Mouse (Mus musculus): ENCODE measurements around the gene Hoxa10. TPM values are rescaled to one million over a fixed set of nuclear protein-coding genes. Genes with fewer than 3 reads are reported as not detected.

Gene Hoxa10
- polyA plus RNA-seq, 1 experiment from 2014 or later, result 0.06 TPM

- H3K27me3 ChIP-seq (ENCODE audit: low read depth, poor library complexity, severe bottlenecking), result peaks cover 100% of the 10 kb centered on the region
- H3K9me3 ChIP-seq (replicated peaks), result no peaks in the 10 kb centered on the region
- no peak overlapping the region for H3K27ac ChIP-seq (replicated peaks)
- H3K4me3 ChIP-seq, result no peak overlapping the region
- 2% methylated on average over 27 of the region's 27 CpGs for WGBS
- H3K4me1 ChIP-seq, result peaks cover 11% of the 10 kb centered on the region
- H3K36me3 ChIP-seq, result no peaks in the 10 kb centered on the region
- no peak for DNase-seq (ENCODE audit: low spot score)
Observed at GRCm38 (mm10) chr6:52248638-52249414, 8.2 kb upstream of the Hoxa10 start.

- Histone ChIP-seq H3K36me3 (no peaks in the 10 kb centered on the region), H3K27me3 (ENCODE audit: low read depth, poor library complexity, severe bottlenecking) (peaks cover 100% of the 10 kb centered on the region), H3K4me3 (no peak overlapping the region), H3K4me1 (peaks cover 6% of the 10 kb centered on the region), H3K27ac (replicated peaks) (no peak overlapping the region), H3K9me3 (replicated peaks) (no peaks in the 10 kb centered on the region)
- DNase-seq (ENCODE audit: low spot score), result peak; percentile 50
- under 1% methylated on average over 23 of the region's 23 CpGs for WGBS
Observed at GRCm38 (mm10) chr6:52247766-52248637, 7.3 kb upstream of the Hoxa10 start.

GRCm38 (mm10) chr6:52246916-52247315 lies 6.3 kb upstream of the Hoxa10 start:
- Histone ChIP-seq H3K36me3 (no peaks in the 10 kb centered on the region), H3K27ac (replicated peaks) (no peak overlapping the region), H3K9me3 (replicated peaks) (no peaks in the 10 kb centered on the region), H3K27me3 (ENCODE audit: low read depth, poor library complexity, severe bottlenecking) (peaks cover 100% of the 10 kb centered on the region), H3K4me3 (no peak overlapping the region), H3K4me1 (peaks cover 6% of the 10 kb centered on the region)
- no peak for DNase-seq (ENCODE audit: low spot score)
- WGBS, result 4% methylated on average over 3 of the region's 3 CpGs

- H3K9me3 ChIP-seq (replicated peaks), result no peaks in the 10 kb centered on the region
- H3K27me3 ChIP-seq (ENCODE audit: low read depth, poor library complexity, severe bottlenecking), result peaks cover 100% of the 10 kb centered on the region
- under 1% methylated on average over 26 of the region's 26 CpGs for WGBS
- no peak for DNase-seq (ENCODE audit: low spot score)
- peaks cover 6% of the 10 kb centered on the region for H3K4me1 ChIP-seq
- H3K36me3 ChIP-seq, result no peaks in the 10 kb centered on the region
- H3K4me3 ChIP-seq, result no peak overlapping the region
- no peak overlapping the region for H3K27ac ChIP-seq (replicated peaks)
Observed at GRCm38 (mm10) chr6:52246403-52246803, 5.7 kb upstream of the Hoxa10 start.

- no peak for DNase-seq (ENCODE audit: low spot score)
- Histone ChIP-seq H3K27ac (replicated peaks) (no peak within 1 kb of the TSS), H3K9me3 (replicated peaks) (no peaks in the 10 kb centered on the region), H3K27me3 (ENCODE audit: low read depth, poor library complexity, severe bottlenecking) (peaks cover 100% of the 10 kb centered on the region), H3K36me3 (no peaks in the 10 kb centered on the region), H3K4me3 (no peak within 1 kb of the TSS), H3K4me1 (peaks cover 6% of the 10 kb centered on the region)
- WGBS, result 2% methylated on average over 20 of the region's 20 CpGs
Observed at GRCm38 (mm10) chr6:52245757-52246142, 5.1 kb upstream of the Hoxa10 start, which contains the start of gene Hoxa11. TSS of gene Hoxa11 (minus strand) at chr6:52245810.

- no peak for DNase-seq (ENCODE audit: low spot score)
- Histone ChIP-seq H3K27me3 (ENCODE audit: low read depth, poor library complexity, severe bottlenecking) (peaks cover 100% of the 10 kb centered on the region), H3K9me3 (replicated peaks) (no peaks in the 10 kb centered on the region), H3K4me1 (peaks cover 6% of the 10 kb centered on the region), H3K4me3 (no peak overlapping the region), H3K27ac (replicated peaks) (no peak overlapping the region), H3K36me3 (no peaks in the 10 kb centered on the region)
- WGBS, result under 1% methylated on average over 71 of the region's 71 CpGs
Observed at GRCm38 (mm10) chr6:52245040-52245756, 4.5 kb upstream of the Hoxa10 start.

- H3K27me3 ChIP-seq (ENCODE audit: low read depth, poor library complexity, severe bottlenecking), result peaks cover 100% of the 10 kb centered on the region
- 2% methylated on average over 23 of the region's 23 CpGs for WGBS
- no peak for DNase-seq (ENCODE audit: low spot score)
- H3K9me3 ChIP-seq (replicated peaks), result no peaks in the 10 kb centered on the region
- no peak overlapping the region for H3K4me3 ChIP-seq
- no peaks in the 10 kb centered on the region for H3K36me3 ChIP-seq
- no peak overlapping the region for H3K27ac ChIP-seq (replicated peaks)
- peaks cover 6% of the 10 kb centered on the region for H3K4me1 ChIP-seq
Observed at GRCm38 (mm10) chr6:52244471-52245039, 3.9 kb upstream of the Hoxa10 start.

- Histone ChIP-seq H3K27me3 (ENCODE audit: low read depth, poor library complexity, severe bottlenecking) (peaks cover 100% of the 10 kb centered on the region), H3K27ac (replicated peaks) (no peak overlapping the region), H3K9me3 (replicated peaks) (no peaks in the 10 kb centered on the region), H3K4me1 (peaks cover 6% of the 10 kb centered on the region), H3K4me3 (no peak overlapping the region), H3K36me3 (no peaks in the 10 kb centered on the region)
- WGBS, result under 1% methylated on average over 12 of the region's 12 CpGs
- DNase-seq (ENCODE audit: low spot score), result no peak
Observed at GRCm38 (mm10) chr6:52243681-52244121, 3.0 kb upstream of the Hoxa10 start.

GRCm38 (mm10) chr6:52242801-52243332 lies 2.2 kb upstream of the Hoxa10 start:
- 2% methylated on average over 4 of the region's 4 CpGs for WGBS
- no peaks in the 10 kb centered on the region for H3K36me3 ChIP-seq
- H3K27me3 ChIP-seq (ENCODE audit: low read depth, poor library complexity, severe bottlenecking), result peaks cover 100% of the 10 kb centered on the region
- no peaks in the 10 kb centered on the region for H3K9me3 ChIP-seq (replicated peaks)
- no peak overlapping the region for H3K4me3 ChIP-seq
- peaks cover 3% of the 10 kb centered on the region for H3K4me1 ChIP-seq
- H3K27ac ChIP-seq (replicated peaks), result no peak overlapping the region
- no peak for DNase-seq (ENCODE audit: low spot score)

GRCm38 (mm10) chr6:52241001-52241621 lies 457 bp upstream of the Hoxa10 start:
- Histone ChIP-seq H3K4me3 (no peak overlapping the region), H3K9me3 (replicated peaks) (no peaks in the 10 kb centered on the region), H3K36me3 (no peaks in the 10 kb centered on the region), H3K27me3 (ENCODE audit: low read depth, poor library complexity, severe bottlenecking) (peaks cover 100% of the 10 kb centered on the region), H3K4me1 (peaks cover 3% of the 10 kb centered on the region), H3K27ac (replicated peaks) (no peak overlapping the region)
- 7% methylated on average over 9 of the region's 9 CpGs for WGBS
- no peak for DNase-seq (ENCODE audit: low spot score)

- Histone ChIP-seq H3K27ac (replicated peaks) (no peak overlapping the region), H3K4me3 (0 out of 2 replicates have a peak overlapping the region, but pooled peaks have one; percentile 20), H3K9me3 (replicated peaks) (no peaks in the 10 kb centered on the region), H3K4me1 (peaks cover under 1% of the 10 kb centered on the region; the same call in 1 of the 2 replicates), H3K36me3 (no peaks in the 10 kb centered on the region), H3K27me3 (ENCODE audit: low read depth, poor library complexity, severe bottlenecking) (peaks cover 100% of the 10 kb centered on the region)
- WGBS, result 3% methylated on average over 30 of the region's 30 CpGs
- no peak for DNase-seq (ENCODE audit: low spot score)
Observed at GRCm38 (mm10) chr6:52239625-52240388, 847 bp downstream of the Hoxa10 start.

Measured in midbrain, embryonic 10.5 days (tissue).